8 mouse cellular contexts compared by ENCODE assay signal in the genomic region with DNA sequence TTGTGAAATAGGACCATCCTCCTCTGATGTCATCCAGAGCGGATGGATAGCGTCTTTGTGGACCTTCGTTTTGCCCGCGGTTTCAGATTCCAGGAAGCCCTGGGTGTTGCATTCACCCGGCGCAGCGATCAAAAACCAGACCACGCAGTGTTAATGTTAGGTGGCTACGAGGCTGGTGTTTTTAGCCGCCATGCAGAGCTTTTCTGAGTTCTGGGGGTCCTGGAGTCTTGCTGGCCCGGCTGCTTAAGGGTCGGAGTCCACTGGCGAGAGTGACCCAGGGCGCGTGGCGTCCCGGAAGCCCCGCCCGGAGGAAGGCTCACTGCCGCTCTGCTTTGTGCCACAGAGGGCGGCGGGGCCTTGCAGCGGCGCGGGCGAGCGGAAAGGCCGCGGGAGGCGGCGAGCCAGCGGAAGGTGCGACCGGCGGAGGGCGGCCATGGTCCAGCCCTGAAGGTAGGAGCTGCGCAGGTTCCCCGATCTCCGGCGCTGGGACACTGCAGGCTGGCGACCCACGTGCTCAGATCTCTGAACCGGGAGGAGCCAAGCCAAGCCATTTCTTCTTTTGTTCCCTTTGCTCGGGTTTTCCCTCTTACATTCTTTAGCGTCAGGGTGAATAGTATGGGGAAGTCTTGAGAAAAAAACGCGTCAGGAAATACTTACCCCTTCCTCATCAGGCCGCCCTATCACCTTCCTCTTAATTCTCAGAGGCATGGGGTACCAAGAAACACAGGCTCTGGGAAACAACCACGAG. TPM values are rescaled to one million over a fixed set of nuclear protein-coding genes. Genes with fewer than 3 reads are reported as not detected.
A peak's percentile ranks its signal among the peaks of the same experiment; 100 is the strongest.
DNase-seq lines count a peak whose midpoint lies in the region; ATAC-seq and TF ChIP-seq lines count a peak whose summit lies in the region.

No protein-coding gene starts in this region.

- H3K36me3 ChIP-seq in intestine, embryonic 15.5 days = 0 out of 2 replicates have a peak, but pooled peaks cover 5% of the 10 kb centered on the region
- H3K36me3 ChIP-seq in limb, embryonic 13.5 days = peaks cover 21% of the 10 kb centered on the region
- peaks cover 15% of the 10 kb centered on the region for H3K36me3 ChIP-seq in midbrain, embryonic 14.5 days (ENCODE audit: control insufficient read depth, insufficient read depth, low read length)
- H3K36me3 ChIP-seq in small intestine, adult 2 months (ENCODE audit: control insufficient read depth, insufficient read depth, low read length) = peaks cover 17% of the 10 kb centered on the region

- peak; percentile 64 for TF ChIP-seq POLR2A in small intestine, adult 2 months (IDR thresholded peaks at IDR 0.05; ENCODE audit: low read depth, low read length)

- H3K4me1 ChIP-seq in intestine, embryonic 15.5 days (replicated peaks) = peaks cover 14% of the 10 kb centered on the region; the same call in 1 of the 2 replicates
- peaks cover 41% of the 10 kb centered on the region for H3K4me1 ChIP-seq in limb, embryonic 13.5 days
- H3K4me1 ChIP-seq in midbrain, embryonic 14.5 days (ENCODE audit: control insufficient read depth, insufficient read depth, low read length) = peaks cover 26% of the 10 kb centered on the region
- H3K4me1 ChIP-seq in small intestine, adult 2 months (ENCODE audit: control insufficient read depth, insufficient read depth, insufficient read length, low read length) = peaks cover 24% of the 10 kb centered on the region

- peak overlapping the region; percentile 96 for H3K27ac ChIP-seq in intestine, embryonic 15.5 days
- peak overlapping the region; percentile 93 for H3K27ac ChIP-seq in limb, embryonic 13.5 days
- peak overlapping the region; percentile 94 for H3K27ac ChIP-seq in midbrain, embryonic 14.5 days (replicated peaks; ENCODE audit: low read depth, low read length)
- H3K27ac ChIP-seq in small intestine, adult 2 months (ENCODE audit: insufficient read depth, low read depth, low read length) = peak overlapping the region; percentile 90

- H3K27me3 ChIP-seq in intestine, embryonic 15.5 days (replicated peaks) = no peaks in the 10 kb centered on the region
- H3K27me3 ChIP-seq in limb, embryonic 13.5 days = no peaks in the 10 kb centered on the region
- H3K27me3 ChIP-seq in midbrain, embryonic 14.5 days (ENCODE audit: control insufficient read depth, insufficient read depth, low read length) = no peaks in the 10 kb centered on the region
- no peaks in the 10 kb centered on the region for H3K27me3 ChIP-seq in small intestine, adult 2 months (ENCODE audit: control insufficient read depth, insufficient read depth, low read length)

- peak; percentile 75 for ATAC-seq in intestine, embryonic 15.5 days
- ATAC-seq in limb, embryonic 13.5 days (ENCODE audit: low FRiP score, low read depth) = peak; percentile 49
- peak; percentile 62 for ATAC-seq in midbrain, embryonic 14.5 days (ENCODE audit: low FRiP score, low TSS enrichment)

- no peaks in the 10 kb centered on the region for H3K9me3 ChIP-seq in intestine, embryonic 15.5 days
- H3K9me3 ChIP-seq in limb, embryonic 13.5 days = no peaks in the 10 kb centered on the region
- no peaks in the 10 kb centered on the region for H3K9me3 ChIP-seq in midbrain, embryonic 14.5 days (ENCODE audit: control insufficient read depth, low read length)

- DNase-seq in urinary bladder, adult 18-20 months (ENCODE audit: low spot score in 2 of 2) = peak; percentile 66 to 82
- DNase-seq in urinary bladder, postnatal 10 days (ENCODE audit: low spot score) = no peak
- DNase-seq in embryo, embryonic 11 days = peak; percentile 87
- peak; percentile 51 to 69 for DNase-seq in gastrocnemius, postnatal 4 days (ENCODE audit: low spot score in 2 of 2)
- peak; percentile 81 for DNase-seq in midbrain, embryonic 14.5 days

- peak overlapping the region; percentile 85 for H3K9ac ChIP-seq in intestine, embryonic 15.5 days
- H3K9ac ChIP-seq in limb, embryonic 13.5 days = peak overlapping the region; percentile 88
- H3K9ac ChIP-seq in midbrain, embryonic 14.5 days (replicated peaks; ENCODE audit: low read length) = peak overlapping the region; percentile 89

- WGBS in intestine, embryonic 15.5 days = under 1% methylated on average over 50 of the region's 50 CpGs
- WGBS in limb, embryonic 13.5 days = under 1% methylated on average over 49 of the region's 50 CpGs
- WGBS in midbrain, embryonic 14.5 days = 2% methylated on average over 49 of the region's 50 CpGs
- WGBS in small intestine, adult 2 months = under 1% methylated on average over 50 of the region's 50 CpGs

- TF ChIP-seq CTCF in small intestine, adult 2 months (IDR thresholded peaks at IDR 0.05; ENCODE audit: extremely low read depth, insufficient read length, insufficient replicate concordance, low read depth, low read length) = no peak

- H3K4me3 ChIP-seq in intestine, embryonic 15.5 days (replicated peaks) = peak overlapping the region; percentile 79
- H3K4me3 ChIP-seq in limb, embryonic 13.5 days = peak overlapping the region; percentile 81
- peak overlapping the region; percentile 73 for H3K4me3 ChIP-seq in midbrain, embryonic 14.5 days (replicated peaks; ENCODE audit: low read depth, low read length)
- peak overlapping the region; percentile 99 for H3K4me3 ChIP-seq in small intestine, adult 2 months (ENCODE audit: low read depth, low read length)

- peak overlapping the region; percentile 71 for H3K4me2 ChIP-seq in intestine, embryonic 15.5 days (replicated peaks)
- H3K4me2 ChIP-seq in limb, embryonic 13.5 days (replicated peaks) = peak overlapping the region; percentile 80
- H3K4me2 ChIP-seq in midbrain, embryonic 14.5 days (ENCODE audit: low read length) = peak overlapping the region; percentile 70

RNA-seq across cellular contexts. Expression of gene Eid3, which starts 6.1 kb away (rescaled TPM):
- 1 to 10 TPM; 1.8 to 2.1 TPM for total RNA-seq in gastrocnemius, postnatal 4 days (2021)
- polyA plus RNA-seq in intestine, embryonic 15.5 days (2015; fragmentation: Nextera tagmentation; extraction: Ambion mirVana) = 0.42 and 0.46 TPM in 2 replicates
- polyA plus RNA-seq in limb, embryonic 13.5 days (2015; fragmentation: Nextera tagmentation; extraction: Ambion mirVana) = 0.49 and 0.51 TPM in 2 replicates
- 0.50 and 0.59 TPM in 2 replicates for polyA plus RNA-seq in midbrain, embryonic 14.5 days (2014; fragmentation: Nextera tagmentation; extraction: Ambion mirVana)
- polyA plus RNA-seq in small intestine, adult 2 months (2012; rRNA removed) = 0.43 and 0.48 TPM in 2 replicates

RNA-seq across cellular contexts. Expression of gene Txnrd1, which starts 26.6 kb away (rescaled TPM):
- total RNA-seq in gastrocnemius, postnatal 4 days (2021) = 10 to 100 TPM; 42.2 to 43.2 TPM
- polyA plus RNA-seq in intestine, embryonic 15.5 days (2015; fragmentation: Nextera tagmentation; extraction: Ambion mirVana) = 106 and 115 TPM in 2 replicates
- polyA plus RNA-seq in limb, embryonic 13.5 days (2015; fragmentation: Nextera tagmentation; extraction: Ambion mirVana) = 105 and 116 TPM in 2 replicates
- polyA plus RNA-seq in midbrain, embryonic 14.5 days (2014; fragmentation: Nextera tagmentation; extraction: Ambion mirVana) = 118 and 150 TPM in 2 replicates
- polyA plus RNA-seq in small intestine, adult 2 months (2012; rRNA removed) = 58.6 and 69.4 TPM in 2 replicates
